Mouse (Mus musculus) spleen, adult 18-20 months (tissue): Measurements from ENCODE around the gene F5.

Experiments used
- DNase-seq, 2 experiments: peaks; one replicate each; pipeline ENCODE4 v3.0.0; 2022; ENCODE audit warnings: mixed read lengths in 2 of 2

Gene F5

GRCm38 (mm10) chr1:164151387-164152088, at the start of gene F5:
F5 (plus strand) TSS chr1:164151838.
- no peak for DNase-seq

GRCm38 (mm10) chr1:164109763-164110162, 41.9 kb upstream of the F5 start:
- DNase-seq = no peak

DNA sequence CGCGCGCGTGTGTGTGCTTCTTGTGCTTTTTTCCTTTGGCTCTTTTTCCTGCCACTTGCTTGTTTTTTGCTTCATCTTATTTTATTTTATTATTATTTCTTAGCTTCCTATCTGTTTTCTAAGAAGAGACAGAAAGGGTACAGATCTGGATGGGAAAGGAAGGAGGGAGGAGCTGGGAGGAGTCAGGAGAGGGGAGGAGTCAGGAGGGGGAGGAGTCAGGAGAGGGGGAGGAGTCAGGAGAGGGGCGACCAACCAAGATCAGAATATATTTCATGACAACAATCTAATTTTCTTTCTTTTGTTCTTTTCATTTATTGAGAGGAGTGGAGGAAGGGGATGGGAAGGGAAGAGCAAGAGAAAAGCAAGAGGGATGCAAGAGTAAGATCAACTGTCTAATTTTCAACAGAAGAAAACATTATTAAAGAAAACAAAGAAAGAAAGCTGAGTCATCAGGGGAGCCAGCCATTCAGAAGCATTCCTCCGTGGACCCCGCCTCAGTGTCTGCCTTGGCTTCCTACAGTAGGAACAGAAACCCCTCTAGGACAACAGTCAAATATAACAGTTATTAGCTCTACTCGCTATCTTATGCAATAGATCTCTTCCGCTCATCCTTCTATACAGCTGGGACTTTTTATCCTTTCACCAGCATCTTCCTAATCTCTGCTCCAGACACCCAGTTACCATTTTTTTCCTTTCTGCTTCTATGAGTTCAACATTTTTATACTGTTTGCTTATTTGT, 40.9 kb upstream of the F5 start:
- DNase-seq = no peak

DNA sequence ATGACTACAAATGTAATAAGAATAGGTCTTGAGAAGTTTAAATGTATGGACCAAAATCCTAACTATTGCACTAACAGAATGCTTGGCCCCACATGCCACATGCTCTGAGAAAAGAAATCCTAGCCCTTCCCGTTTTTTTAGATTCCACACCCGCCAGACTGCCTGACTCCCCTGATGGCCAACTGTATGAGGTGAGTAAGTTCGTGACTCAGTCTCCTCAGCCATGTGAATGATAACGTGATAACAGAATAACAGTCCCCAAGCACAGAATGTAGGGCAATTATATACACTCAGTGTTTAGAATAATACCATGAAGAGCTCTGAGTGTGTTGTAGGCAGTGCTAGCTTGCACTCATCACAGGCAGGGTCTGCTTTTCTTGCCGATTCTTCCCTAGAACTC, 37.4 kb upstream of the F5 start:
- DNase-seq = no peak

DNA sequence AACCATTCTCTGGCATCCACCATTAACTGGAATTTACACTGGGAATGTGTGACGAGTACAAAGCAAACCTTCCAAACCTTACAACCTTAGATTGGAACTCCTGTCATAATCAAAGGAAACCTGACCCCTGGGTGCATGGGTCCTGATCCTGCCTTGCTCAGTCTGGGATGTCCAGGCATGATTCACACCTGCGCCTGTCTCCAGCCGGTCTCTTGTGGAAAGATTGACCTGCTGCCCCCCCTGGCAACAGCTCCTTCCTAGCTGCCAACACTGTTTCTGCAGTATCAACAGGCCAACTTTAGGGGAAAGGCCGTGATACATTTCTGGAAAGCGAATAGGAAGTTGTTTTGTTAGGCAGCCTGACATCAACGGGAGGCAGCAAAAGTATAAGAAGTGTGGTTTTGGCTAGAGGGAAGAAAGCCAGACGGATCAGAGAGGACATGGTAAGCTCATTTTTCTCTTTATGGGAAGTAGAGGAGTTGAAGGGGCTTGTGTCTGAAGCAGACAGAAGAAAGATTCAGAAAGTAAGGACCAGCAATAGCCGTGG, 36.6 kb upstream of the F5 start, which contains the start of gene Selp:
TSS of gene Selp (plus strand) at position 318 of the 547 bp plus-strand sequence.
- DNase-seq = no peak

DNA sequence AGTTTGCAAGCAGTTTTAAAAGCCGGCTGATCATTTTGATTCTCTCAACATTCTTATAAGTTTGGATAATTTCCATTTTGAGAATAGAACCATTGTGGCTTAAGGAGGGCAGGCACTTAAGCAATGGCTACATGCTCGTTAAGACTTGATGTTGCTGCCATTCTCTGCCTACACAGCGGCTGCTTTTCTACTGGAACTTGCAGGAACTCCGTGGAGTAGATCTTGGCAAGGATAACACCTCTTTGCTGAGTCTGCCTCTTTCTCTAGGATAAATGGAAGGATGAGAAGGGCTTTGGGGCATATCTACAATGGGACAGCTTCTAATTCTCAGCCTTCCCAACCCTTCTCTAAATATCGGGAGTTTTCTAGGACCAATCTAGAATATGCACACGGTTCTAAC, 36.0 kb upstream of the F5 start:
- DNase-seq = no peak

DNA sequence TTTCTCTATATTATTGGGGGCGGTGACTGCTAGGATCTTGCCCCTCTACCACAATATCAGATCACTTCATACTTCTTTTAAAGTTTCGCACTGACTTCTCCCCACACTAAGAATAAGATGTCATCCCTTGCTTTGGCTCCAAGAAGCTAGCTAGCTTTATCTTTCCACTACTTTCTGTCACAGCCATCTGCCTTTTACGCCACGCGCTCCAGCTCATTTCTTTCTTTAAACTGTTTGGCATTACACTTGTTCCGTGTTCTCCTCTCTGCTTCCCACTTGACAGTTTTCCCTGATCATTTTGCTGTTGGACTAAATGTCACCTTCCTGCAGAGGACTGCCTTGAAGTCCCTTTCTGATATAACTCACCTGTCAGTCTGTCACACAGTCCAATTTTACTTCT, 33.8 kb upstream of the F5 start:
- no peak for DNase-seq

DNA sequence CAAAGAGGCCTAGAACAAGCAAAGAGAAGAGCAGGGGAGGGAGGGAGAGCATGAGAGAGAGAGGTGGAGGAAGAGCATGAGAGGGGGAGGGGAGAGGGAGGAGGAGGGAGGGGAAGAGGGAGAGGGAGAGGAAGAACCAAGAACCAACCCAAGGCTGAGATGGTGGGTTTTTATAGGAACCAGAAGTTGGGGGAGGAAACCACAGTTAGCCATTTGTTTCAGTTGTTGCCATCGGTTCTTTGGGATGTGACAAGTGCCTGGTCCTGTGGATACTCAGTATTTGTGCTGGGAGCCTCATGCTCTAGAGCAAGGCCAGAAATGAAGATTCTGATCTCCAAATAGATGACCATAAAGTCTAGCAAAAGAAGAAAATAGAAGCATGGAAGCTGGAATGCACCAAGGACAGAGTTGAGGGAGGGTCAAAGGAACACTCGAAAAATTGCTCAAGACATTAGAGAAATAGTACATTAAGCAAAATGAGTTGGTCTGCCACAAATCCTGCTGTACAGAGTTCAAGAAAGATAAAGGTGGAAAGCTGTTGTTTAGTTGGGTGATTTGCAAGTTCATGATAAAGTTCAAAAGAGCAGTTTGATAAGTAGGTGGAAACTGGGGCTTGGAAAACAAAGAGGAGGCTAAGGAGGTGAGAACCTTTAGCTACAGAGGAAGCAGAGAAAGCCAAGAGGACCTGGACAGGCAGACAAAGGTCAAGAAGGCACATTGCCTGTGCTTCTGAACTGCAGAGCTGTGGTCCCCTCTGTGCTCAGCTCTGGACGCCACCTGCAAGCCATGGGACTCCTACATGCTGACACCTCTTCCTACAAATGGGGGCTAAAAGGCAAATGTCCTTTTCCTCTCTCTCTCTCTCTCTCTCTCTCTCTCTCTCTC, 31.5 kb upstream of the F5 start:
- DNase-seq = no peak

DNA sequence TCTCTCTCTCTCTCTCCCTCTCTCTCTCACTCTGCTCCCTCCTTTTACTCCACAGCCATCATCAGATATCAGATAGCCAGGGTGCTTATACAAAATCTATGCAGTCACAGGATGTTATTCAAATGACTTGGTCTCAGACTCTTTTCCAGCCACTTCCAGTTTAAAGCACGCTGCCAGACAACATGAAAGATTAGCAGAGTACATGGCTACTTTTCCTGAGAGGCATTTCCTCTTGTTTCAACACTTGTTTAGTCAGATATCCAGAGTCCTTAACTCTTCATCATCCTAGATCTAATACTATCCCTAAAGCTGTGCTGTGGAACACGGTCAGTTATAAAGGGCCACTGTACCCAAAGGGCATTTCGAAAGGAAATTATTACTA, 30.9 kb upstream of the F5 start:
- no peak for DNase-seq

DNA sequence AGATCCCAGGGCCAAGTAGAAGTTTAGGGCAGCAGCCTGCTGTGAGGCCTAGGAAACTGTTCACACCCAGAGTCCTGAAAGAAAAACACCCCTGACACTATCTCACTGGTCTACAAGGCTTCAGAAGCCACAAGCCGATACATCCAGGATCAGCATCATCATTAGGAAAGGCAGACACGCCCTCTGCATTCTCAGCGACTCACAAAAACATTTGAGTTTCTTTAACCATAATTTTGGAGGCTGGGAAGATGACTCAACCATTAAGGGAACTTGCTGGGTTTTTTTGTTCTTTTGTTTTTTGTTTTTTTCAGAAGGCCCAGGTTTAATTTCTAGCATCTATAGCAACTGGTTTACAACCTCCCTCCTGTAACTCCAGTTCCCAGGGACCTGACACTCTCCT, 27.8 kb upstream of the F5 start:
- DNase-seq = no peak

- DNase-seq = no peak
Observed at GRCm38 (mm10) chr1:164130013-164130412, 21.6 kb upstream of the F5 start.

DNA sequence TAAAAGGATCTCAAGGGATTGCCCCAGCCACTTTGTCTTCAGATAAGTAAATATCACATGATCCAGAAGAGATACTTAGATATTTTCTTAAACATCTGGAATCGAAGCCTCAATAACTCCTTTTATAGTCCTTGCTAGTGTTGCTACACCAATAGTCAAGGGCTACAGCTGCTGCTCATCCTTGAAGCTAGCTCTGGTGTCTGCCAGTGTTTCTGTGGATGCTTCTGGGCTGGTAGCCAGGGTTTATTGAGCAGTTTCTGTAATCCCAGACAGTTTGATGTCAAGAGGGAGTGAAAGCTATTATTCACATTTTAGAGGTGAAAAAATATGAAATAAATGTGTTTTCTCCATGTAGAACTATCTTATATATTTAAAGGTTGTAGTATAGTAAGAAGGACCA, 19.0 kb upstream of the F5 start:
- DNase-seq = no peak

DNA sequence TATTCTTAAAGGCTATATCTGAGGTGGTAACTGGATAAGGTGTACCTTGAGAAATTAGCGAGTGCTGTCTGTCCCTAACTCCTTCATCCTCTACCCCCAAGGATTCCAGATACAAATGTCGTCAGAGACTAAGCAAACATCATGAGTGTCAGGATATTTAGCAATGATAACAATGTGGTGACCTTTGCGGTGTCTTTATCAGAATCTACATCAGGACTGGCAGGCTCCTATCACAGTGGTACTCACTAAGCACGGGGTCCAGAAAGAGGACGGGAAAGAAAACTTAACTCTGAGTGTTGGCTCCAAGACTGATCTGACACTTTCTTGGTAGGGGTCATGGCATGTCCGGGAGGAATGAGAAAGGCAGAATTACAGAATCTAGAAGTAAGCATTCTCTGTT, 17.5 kb upstream of the F5 start:
- no peak for DNase-seq

DNA sequence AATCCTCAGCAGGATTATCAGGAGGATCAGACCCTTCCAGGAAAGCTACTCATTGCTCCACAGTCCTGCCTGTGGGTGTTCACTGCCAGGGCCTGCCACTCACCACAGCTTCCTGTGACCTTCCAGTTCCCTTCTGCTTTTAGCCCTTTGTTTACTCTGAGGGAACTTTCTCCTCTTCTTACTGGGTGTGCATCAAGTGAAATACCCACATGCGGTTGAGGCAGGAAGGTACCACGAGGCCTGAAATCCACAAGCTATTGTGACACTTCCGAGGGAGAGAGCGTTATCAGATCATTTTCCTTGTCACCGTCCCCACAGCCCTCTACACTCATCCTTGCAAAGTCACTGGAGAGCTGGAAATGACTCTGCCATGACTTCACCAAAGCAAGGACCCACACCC, 16.3 kb upstream of the F5 start:
- peak; percentile 25 to 32 for DNase-seq

GRCm38 (mm10) chr1:164135960-164136359, 15.7 kb upstream of the F5 start:
- peak; percentile 44 to 55 for DNase-seq

GRCm38 (mm10) chr1:164136636-164137035, 15.0 kb upstream of the F5 start:
- no peak for DNase-seq

DNA sequence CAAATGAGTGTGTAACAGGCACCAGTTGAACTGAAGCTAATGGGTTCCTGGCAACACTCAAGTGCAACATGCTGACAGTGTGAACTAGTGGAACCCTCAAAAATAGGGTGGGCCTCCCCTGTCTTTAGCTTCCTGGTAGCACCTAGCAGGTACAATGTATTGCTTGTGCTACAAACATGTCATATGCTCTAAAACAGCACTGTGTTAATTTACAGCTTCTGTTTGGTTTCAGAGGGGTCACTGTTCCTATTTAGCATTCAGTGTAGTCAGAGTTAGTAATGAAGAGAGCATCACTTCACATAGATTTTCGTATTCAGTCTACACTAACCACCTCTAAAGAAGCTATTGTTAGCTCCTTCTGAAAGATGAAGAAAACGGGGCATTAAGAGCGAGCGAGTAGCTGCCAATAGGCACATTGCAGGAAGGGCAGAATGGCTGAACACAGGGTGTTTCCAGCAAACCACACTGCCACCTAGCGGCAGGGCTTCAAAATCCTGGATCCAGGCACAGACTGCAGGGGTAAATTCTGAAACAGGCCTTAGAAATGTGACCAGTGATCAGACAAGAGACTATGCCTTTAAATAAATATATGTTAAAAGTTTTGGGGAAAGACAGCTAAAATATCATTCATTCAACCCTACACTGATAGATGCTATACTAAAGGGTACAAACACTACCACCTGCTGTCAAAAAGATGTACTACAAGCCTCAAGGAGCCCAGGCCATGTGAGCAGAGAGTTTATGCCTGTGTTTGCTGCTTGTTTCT, 13.1 kb upstream of the F5 start:
- peak; percentile 72 to 85 for DNase-seq

- no peak for DNase-seq
Observed at GRCm38 (mm10) chr1:164139464-164139863, 12.2 kb upstream of the F5 start.

DNA sequence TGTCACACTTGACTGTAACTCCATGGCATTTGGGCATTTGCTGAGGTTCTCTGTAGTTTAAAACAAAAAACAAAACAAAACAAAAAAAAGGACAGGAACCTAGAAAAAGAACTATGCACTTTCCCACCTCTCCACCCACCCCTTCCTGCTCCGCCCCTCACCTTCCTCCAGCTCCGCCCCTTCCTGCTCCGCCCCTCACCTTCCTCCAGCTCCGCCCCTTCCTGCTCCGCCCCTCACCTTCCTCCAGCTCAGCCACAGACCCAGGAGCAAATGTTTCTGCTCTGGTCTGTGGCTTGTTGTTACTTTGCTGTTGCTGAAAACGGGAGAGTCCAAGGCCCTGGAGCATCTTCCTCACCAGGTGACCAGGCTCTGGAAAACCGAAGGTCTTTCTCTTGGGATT, 2.6 kb upstream of the F5 start:
- DNase-seq = peak; percentile 27 to 38

GRCm38 (mm10) chr1:164152836-164153235, 1.2 kb downstream of the F5 start:
- DNase-seq = no peak

DNA sequence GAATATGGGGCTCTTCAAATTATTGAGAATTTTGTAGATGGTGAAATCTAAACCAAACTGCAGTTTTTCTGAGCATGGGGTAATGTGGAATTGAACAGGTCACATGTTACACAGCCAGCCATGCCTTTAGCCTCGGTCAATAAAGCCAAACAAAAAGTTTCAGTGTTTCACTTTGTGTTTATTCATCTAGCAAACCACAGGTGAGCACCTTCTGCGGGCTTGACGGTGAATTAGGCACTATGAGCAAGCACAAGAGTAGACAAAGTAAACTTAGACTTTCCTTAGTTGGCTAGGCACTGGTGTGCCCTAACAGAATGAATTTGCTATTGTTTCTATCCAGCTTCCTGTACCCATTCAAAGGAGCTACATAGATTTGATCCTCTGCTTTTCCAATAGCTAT, 3.3 kb downstream of the F5 start:
- DNase-seq = no peak

DNA sequence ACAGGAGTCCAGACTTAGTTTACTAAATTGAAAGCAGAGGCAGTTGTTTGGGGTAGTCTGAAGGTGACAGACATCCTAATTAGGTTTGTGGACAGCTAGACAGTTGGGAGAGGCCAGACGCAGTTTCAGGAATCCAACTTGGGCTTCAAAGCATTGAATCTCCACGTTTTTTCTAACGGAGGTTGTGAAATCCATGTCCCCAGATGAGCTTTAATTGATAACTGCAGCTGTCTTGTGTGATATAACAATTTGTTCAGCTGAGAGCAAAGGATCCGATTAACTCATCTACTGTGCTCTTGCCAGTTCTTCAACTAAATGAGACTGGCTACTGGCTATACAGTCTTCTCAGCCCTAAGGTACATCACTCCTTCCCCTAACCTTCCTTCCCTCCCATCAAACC, 6.9 kb downstream of the F5 start:
- DNase-seq = no peak

- DNase-seq = no peak
Observed at GRCm38 (mm10) chr1:164159781-164160180, 8.1 kb downstream of the F5 start.
